Mouse (Mus musculus): ENCODE data around the gene Ccrl2.

- TF ChIP-seq CTCF (IDR thresholded peaks at IDR 0.05; ENCODE audit: extremely low read depth, insufficient read depth, low read length) (no peak), POLR2A (IDR thresholded peaks at IDR 0.05; ENCODE audit: extremely low read depth, insufficient read depth, low read length) (no peak)
These were observed 30.6 kb upstream of the Ccrl2 start for GRCm38 (mm10) chr9:111087960-111088359.
